Mouse (Mus musculus) liver, embryonic 16.5 days (tissue): ENCODE measurements around the gene Olfr221. TPM values are rescaled to one million over a fixed set of nuclear protein-coding genes. Genes with fewer than 3 reads are reported as not detected.
A peak's percentile ranks its signal among the peaks of the same experiment; 100 is the strongest.

Experiments used
- ATAC-seq: fragments of 200-750 bp; cut with Nextera tagmentation; 2 replicates; pipeline ENCODE4 v1.8.0; 2017; ENCODE audit warnings: low read depth, mild to moderate bottlenecking, moderate number of reproducible peaks, moderate library complexity
- H3K27ac ChIP-seq: fragments of 300-500 bp; sonication (generic); 2 replicates; pipeline ENCODE4 v1.5.1; 2014; ENCODE audit warnings: mild to moderate bottlenecking, low read length
- H3K27me3 ChIP-seq: fragments of 300-500 bp; sonication (generic); 2 replicates; pipeline ENCODE4 v1.6.1; 2014; ENCODE audit warnings: low read depth, low read length, mixed read lengths; ENCODE audit not compliant: control insufficient read depth, insufficient read depth
- H3K36me3 ChIP-seq: fragments of 300-500 bp; sonication (generic); 2 replicates; pipeline ENCODE4 v1.6.1; 2014; ENCODE audit warnings: mild to moderate bottlenecking; ENCODE audit not compliant: control insufficient read depth, insufficient read depth
- H3K4me1 ChIP-seq: fragments of 300-500 bp; sonication (generic); 2 replicates; pipeline ENCODE4 v1.6.1; 2014; ENCODE audit warnings: low read depth, low read length, mixed read lengths; ENCODE audit not compliant: control insufficient read depth
- H3K4me2 ChIP-seq: fragments of 300-500 bp; sonication (generic); 2 replicates; pipeline ENCODE4 v1.6.1; 2014; ENCODE audit warnings: low read depth, low read length, mixed read lengths
- H3K4me3 ChIP-seq: fragments of 300-500 bp; sonication (generic); 2 replicates; pipeline ENCODE4 v1.5.1; 2014; ENCODE audit warnings: low read depth, mild to moderate bottlenecking, low read length
- H3K9ac ChIP-seq: fragments of 300-500 bp; sonication (generic); 2 replicates; pipeline ENCODE4 v1.6.1; 2014; ENCODE audit warnings: low read depth, low read length
- H3K9me3 ChIP-seq: fragments of 300-500 bp; sonication (generic); replicated peaks from 2 replicates; pipeline ENCODE4 v1.6.1; 2016; ENCODE audit warnings: low read length; ENCODE audit not compliant: control insufficient read depth
- WGBS: fragments of 180-500 bp; shearing (Covaris S2); extraction: QIAGEN DNeasy Blood & Tissue Kit; methylation state at CpG from one replicate; pipeline ENCODE4 v1.1.7; 2014; ENCODE audit not compliant: insufficient replicate concordance; 5-methylcytosine and 5-hydroxymethylcytosine counted together
- polyA plus RNA-seq: library from polyadenylated mRNA; unstranded; fragments of >200 nt; fragmentation: Nextera tagmentation; extraction: Ambion mirVana; gene quantifications from 2 replicates; pipeline ENCODE4 v1.2.1, GENCODE M21; 2015

Olfr221 gene
- polyA plus RNA-seq, 1 experiment from 2014 or later = not detected

- Histone ChIP-seq H3K27me3 (no peaks in the 10 kb centered on the region), H3K4me1 (peaks cover 44% of the 10 kb centered on the region), H3K9me3 (no peaks in the 10 kb centered on the region), H3K27ac (peak within 1 kb of the TSS; percentile 65; the same call in 1 of the 2 replicates), H3K4me2 (peak within 1 kb of the TSS; percentile 92), H3K36me3 (no peaks in the 10 kb centered on the region), H3K9ac (peak within 1 kb of the TSS; percentile 72), H3K4me3 (peak within 1 kb of the TSS; percentile 70)
- WGBS = 25% methylated on average over 6 of the region's 6 CpGs
- ATAC-seq = no peak
Measured at GRCm38 (mm10) chr14:52015445-52016100, 26.7 kb downstream of the Olfr221 start, which contains the start of gene Tmem253. Gene Tmem253 (plus strand): TSS chr14:52015658.

- no peaks in the 10 kb centered on the region for H3K36me3 ChIP-seq
- H3K27me3 ChIP-seq = no peaks in the 10 kb centered on the region
- peaks cover 44% of the 10 kb centered on the region for H3K4me1 ChIP-seq
- no peaks in the 10 kb centered on the region for H3K9me3 ChIP-seq
- WGBS = 0% methylated on average over 14 of the region's 28 CpGs
- peak overlapping the region; percentile 70 for H3K4me3 ChIP-seq
- H3K9ac ChIP-seq = peak overlapping the region; percentile 72
- H3K27ac ChIP-seq = peak overlapping the region; percentile 65; the same call in 1 of the 2 replicates
- ATAC-seq = peak; percentile 4; the same call in 1 of the 2 replicates
- H3K4me2 ChIP-seq = peak overlapping the region; percentile 92
Measured at GRCm38 (mm10) chr14:52014761-52015311, 27.4 kb downstream of the Olfr221 start.

- H3K4me3 ChIP-seq = peak overlapping the region; percentile 70
- peaks cover 44% of the 10 kb centered on the region for H3K4me1 ChIP-seq
- H3K36me3 ChIP-seq = no peaks in the 10 kb centered on the region
- 0% methylated on average over 7 of the region's 80 CpGs for WGBS
- no peaks in the 10 kb centered on the region for H3K27me3 ChIP-seq
- H3K4me2 ChIP-seq = peak overlapping the region; percentile 92
- H3K27ac ChIP-seq = peak overlapping the region; percentile 65; the same call in 1 of the 2 replicates
- peak overlapping the region; percentile 72 for H3K9ac ChIP-seq
- no peaks in the 10 kb centered on the region for H3K9me3 ChIP-seq
- ATAC-seq = peak; percentile 20; the same call in 1 of the 2 replicates
Measured at GRCm38 (mm10) chr14:52014271-52014760, 27.9 kb downstream of the Olfr221 start.

- Histone ChIP-seq H3K36me3 (no peaks in the 10 kb centered on the region), H3K4me3 (peak overlapping the region; percentile 70), H3K9me3 (no peaks in the 10 kb centered on the region), H3K4me2 (peak overlapping the region; percentile 92), H3K27me3 (no peaks in the 10 kb centered on the region), H3K4me1 (peaks cover 42% of the 10 kb centered on the region), H3K27ac (0 out of 2 replicates have a peak overlapping the region, but pooled peaks have one; percentile 65), H3K9ac (peak overlapping the region; percentile 72)
- WGBS = 7% methylated on average over 21 of the region's 24 CpGs
- peak; percentile 30 for ATAC-seq
Measured at GRCm38 (mm10) chr14:52013771-52014219, 28.5 kb downstream of the Olfr221 start.

GRCm38 (mm10) chr14:52013021-52013610, 29.1 kb downstream of the Olfr221 start:
- H3K4me2 ChIP-seq = no peak overlapping the region
- WGBS = 75% methylated on average over 8 of the region's 8 CpGs
- H3K36me3 ChIP-seq = peaks cover 2% of the 10 kb centered on the region; the same call in 1 of the 2 replicates
- no peak overlapping the region for H3K4me3 ChIP-seq
- peaks cover 35% of the 10 kb centered on the region for H3K4me1 ChIP-seq
- no peak for ATAC-seq
- no peak overlapping the region for H3K27ac ChIP-seq
- H3K9ac ChIP-seq = no peak overlapping the region
- no peaks in the 10 kb centered on the region for H3K27me3 ChIP-seq
- H3K9me3 ChIP-seq = no peaks in the 10 kb centered on the region

GRCm38 (mm10) chr14:52012553-52012952, 29.7 kb downstream of the Olfr221 start:
- Histone ChIP-seq H3K36me3 (peaks cover 2% of the 10 kb centered on the region; the same call in 1 of the 2 replicates), H3K9me3 (no peaks in the 10 kb centered on the region), H3K4me1 (peaks cover 30% of the 10 kb centered on the region), H3K4me3 (no peak overlapping the region), H3K4me2 (no peak overlapping the region), H3K9ac (no peak overlapping the region), H3K27ac (no peak overlapping the region), H3K27me3 (no peaks in the 10 kb centered on the region)
- 84% methylated on average over 5 of the region's 5 CpGs for WGBS
- ATAC-seq = no peak

GRCm38 (mm10) chr14:52012085-52012484, 30.2 kb downstream of the Olfr221 start:
- no peaks in the 10 kb centered on the region for H3K9me3 ChIP-seq
- no peak for ATAC-seq
- no peak overlapping the region for H3K4me3 ChIP-seq
- no peaks in the 10 kb centered on the region for H3K27me3 ChIP-seq
- H3K4me2 ChIP-seq = no peak overlapping the region
- H3K4me1 ChIP-seq = peaks cover 29% of the 10 kb centered on the region
- WGBS = 76% methylated on average over 4 of the region's 4 CpGs
- H3K9ac ChIP-seq = no peak overlapping the region
- peaks cover 4% of the 10 kb centered on the region; the same call in 1 of the 2 replicates for H3K36me3 ChIP-seq
- no peak overlapping the region for H3K27ac ChIP-seq

GRCm38 (mm10) chr14:52011683-52012082, 30.6 kb downstream of the Olfr221 start:
- 69% methylated on average over 1 of the region's 1 CpGs for WGBS

More at GRCm38 (mm10) chr14:52011683-52012082, 30.6 kb downstream of the Olfr221 start:
- H3K4me3 ChIP-seq = no peak overlapping the region
- H3K36me3 ChIP-seq = peaks cover 6% of the 10 kb centered on the region; the same call in 1 of the 2 replicates
- H3K9me3 ChIP-seq = no peaks in the 10 kb centered on the region
- no peak overlapping the region for H3K9ac ChIP-seq
- ATAC-seq = no peak
- H3K4me2 ChIP-seq = no peak overlapping the region
- no peaks in the 10 kb centered on the region for H3K27me3 ChIP-seq
- no peak overlapping the region for H3K27ac ChIP-seq
- peaks cover 25% of the 10 kb centered on the region for H3K4me1 ChIP-seq
